21 mouse cellular contexts compared by ENCODE assay signal in the genomic region with DNA sequence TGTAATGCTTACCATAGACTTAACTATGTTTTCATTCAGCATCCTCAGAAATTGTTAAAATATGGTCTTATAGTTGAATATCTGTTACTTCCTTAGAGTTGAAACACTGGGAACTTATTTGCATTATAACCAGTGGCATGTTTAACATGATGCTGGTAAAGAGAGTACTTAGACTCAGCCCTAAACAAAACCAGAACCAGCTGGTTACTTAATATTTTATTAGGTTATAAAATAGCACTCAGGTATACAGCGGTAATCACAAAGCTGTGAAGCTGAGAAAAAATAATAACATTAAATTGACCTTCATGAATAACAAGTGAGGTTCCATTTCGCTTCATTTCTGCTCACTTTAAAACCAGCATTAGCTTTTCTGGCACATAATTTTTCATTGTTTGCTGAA.
A peak's percentile ranks its signal among the peaks of the same experiment; 100 is the strongest.
DNase-seq lines count a peak whose midpoint lies in the region; ATAC-seq lines count a peak whose summit lies in the region.
"Had no signal": no experiment of that assay in that cellular context is flagged by ENCODE, and none has a peak within 500 bp of the region (broad histone marks: within the 10 kb centered on the region; RNA-seq: fewer than 3 reads in every experiment).

No protein-coding gene starts in this region.

- no peak overlapping the region for H3K4me3 ChIP-seq in midbrain, embryonic 14.5 days (replicated peaks; ENCODE audit: low read depth, low read length)
- H3K4me3 ChIP-seq in midbrain, embryonic 16.5 days (ENCODE audit: low read depth, low read length) = no peak overlapping the region
- no peak overlapping the region for H3K4me3 ChIP-seq in neural tube, embryonic 12.5 days
- no peak overlapping the region for H3K4me3 ChIP-seq in neural tube, embryonic 13.5 days
- no peak overlapping the region for H3K4me3 ChIP-seq in neural tube, embryonic 15.5 days (replicated peaks)

- ATAC-seq in midbrain, embryonic 14.5 days (ENCODE audit: low FRiP score, low TSS enrichment) = no peak
- ATAC-seq in midbrain, embryonic 16.5 days = no peak
- ATAC-seq in neural tube, embryonic 12.5 days (ENCODE audit: low FRiP score, low read depth) = peak; percentile 61; the same call in 1 of the 2 replicates
- ATAC-seq in neural tube, embryonic 13.5 days (ENCODE audit: low read depth) = peak; percentile 71; the same call in 1 of the 2 replicates
- ATAC-seq in neural tube, embryonic 15.5 days (ENCODE audit: low FRiP score) = no peak
- ATAC-seq: activated CD4-positive, CD25-positive, alpha-beta regulatory T cell, adult 4 months; CD4-positive, CD25-positive, alpha-beta regulatory T cell, adult 4 months; Patski had no signal

- no peaks in the 10 kb centered on the region for H3K27me3 ChIP-seq in midbrain, embryonic 14.5 days (ENCODE audit: control insufficient read depth, insufficient read depth, low read length)
- H3K27me3 ChIP-seq in midbrain, embryonic 16.5 days (ENCODE audit: control insufficient read depth, insufficient read depth, low read depth, low read length) = no peaks in the 10 kb centered on the region
- H3K27me3 ChIP-seq in neural tube, embryonic 12.5 days (replicated peaks) = no peaks in the 10 kb centered on the region
- H3K27me3 ChIP-seq in neural tube, embryonic 13.5 days = no peaks in the 10 kb centered on the region
- H3K27me3 ChIP-seq in neural tube, embryonic 15.5 days (replicated peaks) = no peaks in the 10 kb centered on the region
- H3K27me3 ChIP-seq: CH12.LX, Patski had no signal

- H3K9ac ChIP-seq in midbrain, embryonic 14.5 days (replicated peaks; ENCODE audit: low read length) = no peak overlapping the region
- no peak overlapping the region for H3K9ac ChIP-seq in midbrain, embryonic 16.5 days (ENCODE audit: low read depth, low read length)
- H3K9ac ChIP-seq in neural tube, embryonic 12.5 days = no peak overlapping the region
- no peak overlapping the region for H3K9ac ChIP-seq in neural tube, embryonic 13.5 days
- H3K9ac ChIP-seq in neural tube, embryonic 15.5 days (replicated peaks) = no peak overlapping the region

- 84% methylated on average over 2 of the region's 2 CpGs for WGBS in midbrain, embryonic 14.5 days
- 71% methylated on average over 2 of the region's 2 CpGs for WGBS in midbrain, embryonic 16.5 days
- 77% methylated on average over 2 of the region's 2 CpGs for WGBS in neural tube, embryonic 12.5 days
- 57% methylated on average over 2 of the region's 2 CpGs for WGBS in neural tube, embryonic 13.5 days
- 50% methylated on average over 2 of the region's 2 CpGs for WGBS in neural tube, embryonic 15.5 days

- H3K36me3 ChIP-seq in midbrain, embryonic 14.5 days (ENCODE audit: control insufficient read depth, insufficient read depth, low read length) = no peaks in the 10 kb centered on the region
- H3K36me3 ChIP-seq in midbrain, embryonic 16.5 days (ENCODE audit: control insufficient read depth, insufficient read depth, low read length) = no peaks in the 10 kb centered on the region
- H3K36me3 ChIP-seq in neural tube, embryonic 12.5 days = no peaks in the 10 kb centered on the region
- no peaks in the 10 kb centered on the region for H3K36me3 ChIP-seq in neural tube, embryonic 13.5 days
- H3K36me3 ChIP-seq in neural tube, embryonic 15.5 days = no peaks in the 10 kb centered on the region
- H3K36me3 ChIP-seq: G1E had no signal

- DNase-seq in midbrain, embryonic 14.5 days = peak; percentile 1
- no peak for DNase-seq in neural tube, embryonic 10.5 days (ENCODE audit: extremely low spot score, low spot score)
- DNase-seq: adrenal gland, adult 2 months; adrenal gland, adult 8-10 months; adrenal gland, postnatal 10 days; adrenal gland, postnatal 14 days; adrenal gland, postnatal 25 days; adrenal gland, postnatal 36 days; B cell, adult 2 months; cerebellum, adult 11 months; cerebellum, adult 11-12 months; cerebellum, adult 18-20 months had no signal

- no peak overlapping the region for H3K27ac ChIP-seq in midbrain, embryonic 14.5 days (replicated peaks; ENCODE audit: low read depth, low read length)
- H3K27ac ChIP-seq in midbrain, embryonic 16.5 days (ENCODE audit: low read length) = no peak overlapping the region
- no peak overlapping the region for H3K27ac ChIP-seq in neural tube, embryonic 12.5 days
- no peak overlapping the region for H3K27ac ChIP-seq in neural tube, embryonic 13.5 days (replicated peaks)
- H3K27ac ChIP-seq in neural tube, embryonic 15.5 days (replicated peaks) = no peak overlapping the region

- no peaks in the 10 kb centered on the region for H3K9me3 ChIP-seq in midbrain, embryonic 14.5 days (ENCODE audit: control insufficient read depth, low read length)
- no peaks in the 10 kb centered on the region for H3K9me3 ChIP-seq in midbrain, embryonic 16.5 days (replicated peaks; ENCODE audit: control insufficient read depth, low read length, poor library complexity, severe bottlenecking)
- no peaks in the 10 kb centered on the region for H3K9me3 ChIP-seq in neural tube, embryonic 12.5 days
- no peaks in the 10 kb centered on the region for H3K9me3 ChIP-seq in neural tube, embryonic 13.5 days
- no peaks in the 10 kb centered on the region for H3K9me3 ChIP-seq in neural tube, embryonic 15.5 days (replicated peaks)
- H3K9me3 ChIP-seq: G1E had no signal

- no peaks in the 10 kb centered on the region for H3K4me1 ChIP-seq in midbrain, embryonic 14.5 days (ENCODE audit: control insufficient read depth, insufficient read depth, low read length)
- H3K4me1 ChIP-seq in midbrain, embryonic 16.5 days (ENCODE audit: control insufficient read depth, insufficient read depth, low read length) = 0 out of 2 replicates have a peak, but pooled peaks cover 3% of the 10 kb centered on the region
- H3K4me1 ChIP-seq in neural tube, embryonic 12.5 days = no peaks in the 10 kb centered on the region
- H3K4me1 ChIP-seq in neural tube, embryonic 13.5 days (replicated peaks) = peaks cover 6% of the 10 kb centered on the region; the same call in 1 of the 2 replicates
- no peaks in the 10 kb centered on the region for H3K4me1 ChIP-seq in neural tube, embryonic 15.5 days

- H3K4me2 ChIP-seq in midbrain, embryonic 14.5 days (ENCODE audit: low read length) = no peak overlapping the region
- H3K4me2 ChIP-seq in midbrain, embryonic 16.5 days (ENCODE audit: low read length) = no peak overlapping the region
- no peak overlapping the region for H3K4me2 ChIP-seq in neural tube, embryonic 12.5 days (replicated peaks)
- H3K4me2 ChIP-seq in neural tube, embryonic 13.5 days = no peak overlapping the region
- H3K4me2 ChIP-seq in neural tube, embryonic 15.5 days = no peak overlapping the region

Comparison
In these comparisons a context has a peak if more than half of its experiments do, and no peak if none do; other contexts are left out.
1. ATAC-seq: peak in neural tube, embryonic 12.5 days (single experiment) and neural tube, embryonic 13.5 days (single experiment); none in midbrain, embryonic 14.5 days (single experiment), midbrain, embryonic 16.5 days (single experiment) and neural tube, embryonic 15.5 days (single experiment).